Mouse (Mus musculus): ENCODE results near the gene Gm45716.

DNA sequence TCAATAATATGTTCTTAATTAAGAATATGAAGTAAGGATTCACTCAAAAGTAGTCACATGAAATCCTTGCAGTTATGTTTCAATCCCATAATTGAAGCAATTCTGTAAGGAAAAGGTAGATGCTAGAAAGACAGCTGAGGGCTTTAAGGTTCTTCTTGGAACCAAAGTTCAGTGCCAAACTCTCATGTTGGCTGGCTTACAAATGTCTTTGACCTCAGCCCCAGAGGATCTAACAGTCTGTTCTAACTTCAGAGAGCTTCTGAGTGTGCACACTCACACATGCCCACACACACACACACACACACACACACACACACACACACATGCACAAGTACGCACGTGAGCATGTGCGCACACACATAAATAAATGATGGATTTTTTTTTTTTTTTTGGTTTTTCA, 2.7 kb downstream of the Gm45716 start:
- TF ChIP-seq GATA1 (IDR thresholded peaks at IDR 0.05; ENCODE audit: borderline replicate concordance, low read length): no peak
- no peak for TF ChIP-seq FLI1 (IDR thresholded peaks at IDR 0.05; ENCODE audit: low read length)

Data from megakaryocyte, embryonic 14.5 days (primary cell).